Mouse (Mus musculus) stomach, embryonic 14.5 days (tissue): Measurements from ENCODE around the gene Ppp1r15b. TPM values are rescaled to one million over a fixed set of nuclear protein-coding genes. Genes with fewer than 3 reads are reported as not detected.

Source experiments
- ATAC-seq: fragments of 200-750 bp; cut with Nextera tagmentation; 2 replicates; pipeline ENCODE4 v1.8.0; 2017; ENCODE audit warnings: low read depth, moderate TSS enrichment; ENCODE audit not compliant: insufficient number of reproducible peaks, insufficient read depth, low FRiP score
- H3K27ac ChIP-seq: fragments of 300-500 bp; sonication (generic); 2 replicates; pipeline ENCODE4 v1.5.1; 2014; ENCODE audit warnings: mild to moderate bottlenecking, low read length, moderate library complexity, mixed read lengths
- H3K27me3 ChIP-seq: fragments of 300-500 bp; sonication (generic); 2 replicates; pipeline ENCODE4 v1.6.1; 2014; ENCODE audit warnings: low read length, control low read depth, mixed read lengths; ENCODE audit not compliant: control insufficient read depth, insufficient read depth
- H3K36me3 ChIP-seq: fragments of 300-500 bp; sonication (generic); 2 replicates; pipeline ENCODE4 v1.6.1; 2014; ENCODE audit warnings: mild to moderate bottlenecking, control low read depth, low read length, moderate library complexity, mixed read lengths; ENCODE audit not compliant: control insufficient read depth, insufficient read depth
- H3K4me1 ChIP-seq: fragments of 300-500 bp; sonication (generic); 2 replicates; pipeline ENCODE4 v1.6.1; 2014; ENCODE audit warnings: low read length, control low read depth, mixed read lengths; ENCODE audit not compliant: control insufficient read depth, insufficient read depth
- H3K4me2 ChIP-seq: fragments of 300-500 bp; sonication (generic); replicated peaks from 2 replicates; pipeline ENCODE4 v1.6.1; 2014; ENCODE audit warnings: low read depth, low read length, control low read depth
- H3K4me3 ChIP-seq: fragments of 300-500 bp; sonication (generic); 2 replicates; pipeline ENCODE4 v1.5.1; 2014; ENCODE audit warnings: low read depth, low read length, control low read depth
- H3K9ac ChIP-seq: fragments of 300-500 bp; sonication (generic); replicated peaks from 2 replicates; pipeline ENCODE4 v1.6.1; 2014; ENCODE audit warnings: low read depth, mild to moderate bottlenecking, control low read depth, low read length, moderate library complexity, mixed read lengths
- H3K9me3 ChIP-seq: fragments of 300-500 bp; sonication (generic); 2 replicates; pipeline ENCODE4 v1.6.1; 2016; ENCODE audit warnings: low read depth, low read length, control low read depth; ENCODE audit not compliant: control insufficient read depth
- WGBS: fragments of 180-500 bp; shearing (Covaris S2); extraction: QIAGEN DNeasy Blood & Tissue Kit; methylation state at CpG from one replicate; pipeline ENCODE4 v1.1.7; 2014; 5-methylcytosine and 5-hydroxymethylcytosine counted together
- polyA plus RNA-seq: library from polyadenylated mRNA; unstranded; fragments of >200 nt; fragmentation: Nextera tagmentation; extraction: Ambion mirVana; gene quantifications from 2 replicates; pipeline ENCODE4 v1.2.1, GENCODE M21; 2014

Ppp1r15b gene
- polyA plus RNA-seq, 1 experiment from 2014 or later = 43.2 TPM

DNA sequence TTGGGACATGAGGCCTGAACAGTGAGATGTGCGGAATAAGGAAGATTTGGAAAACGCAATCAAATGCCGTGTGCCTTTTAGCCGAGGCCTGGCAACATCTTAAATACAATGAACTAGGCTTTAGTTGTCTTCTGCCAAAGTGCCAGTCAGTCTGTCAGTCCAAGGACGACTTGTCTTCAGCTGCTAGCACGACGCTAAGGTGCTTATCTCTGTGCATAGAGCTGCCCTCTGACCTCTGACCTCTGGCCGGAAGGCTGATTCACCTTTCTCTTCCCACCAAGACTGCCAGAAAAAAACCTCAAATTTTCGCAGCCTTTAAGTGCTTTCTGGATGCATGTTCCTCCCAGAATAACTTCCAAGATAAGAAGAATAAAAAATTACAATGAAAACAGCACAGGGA is 3.6 kb upstream of the Ppp1r15b start:
- no peak for ATAC-seq
- WGBS = 53% methylated on average over 9 of the region's 9 CpGs
- Histone ChIP-seq H3K36me3 (no peaks in the 10 kb centered on the region), H3K4me2 (no peak overlapping the region), H3K4me1 (no peaks in the 10 kb centered on the region), H3K4me3 (no peak overlapping the region), H3K27ac (no peak overlapping the region), H3K9ac (no peak overlapping the region), H3K9me3 (no peaks in the 10 kb centered on the region), H3K27me3 (no peaks in the 10 kb centered on the region)

DNA sequence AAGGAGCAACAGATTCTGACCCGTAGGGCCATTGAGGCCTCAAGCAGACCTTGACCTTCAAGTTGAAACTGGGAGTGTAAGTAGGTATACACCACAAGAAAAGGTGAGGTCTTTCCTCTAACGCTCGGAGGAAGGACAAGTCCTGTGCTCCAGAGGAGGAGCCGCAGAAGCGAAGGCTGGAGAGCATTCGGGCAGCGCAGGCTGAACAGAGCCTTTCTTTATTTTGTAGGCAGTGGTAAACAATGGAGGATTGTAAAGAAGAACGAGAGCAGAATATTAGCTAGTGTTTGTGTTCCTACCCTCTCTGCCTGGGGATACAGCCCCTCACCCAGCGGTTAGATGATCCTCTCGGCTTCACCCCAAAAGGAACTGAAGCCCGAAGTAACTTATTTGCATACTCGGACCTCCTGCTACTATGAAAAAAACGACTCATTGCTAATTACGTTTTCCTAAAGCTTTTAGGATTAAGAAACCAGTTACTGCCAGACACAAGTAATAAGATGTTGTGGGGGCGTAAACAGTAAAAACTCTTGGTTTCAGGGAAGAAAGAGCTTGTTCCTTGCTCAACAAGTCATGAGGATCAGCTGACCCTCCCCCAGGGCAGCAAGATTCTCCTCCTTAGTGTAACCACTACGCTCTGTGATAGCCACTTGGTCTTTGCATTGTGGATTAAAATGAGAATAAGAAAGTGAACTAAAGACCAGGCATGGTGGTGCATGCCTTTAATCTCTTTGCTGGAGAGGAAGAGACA is 1.3 kb upstream of the Ppp1r15b start:
- WGBS = 41% methylated on average over 16 of the region's 16 CpGs
- ATAC-seq = no peak

DNA sequence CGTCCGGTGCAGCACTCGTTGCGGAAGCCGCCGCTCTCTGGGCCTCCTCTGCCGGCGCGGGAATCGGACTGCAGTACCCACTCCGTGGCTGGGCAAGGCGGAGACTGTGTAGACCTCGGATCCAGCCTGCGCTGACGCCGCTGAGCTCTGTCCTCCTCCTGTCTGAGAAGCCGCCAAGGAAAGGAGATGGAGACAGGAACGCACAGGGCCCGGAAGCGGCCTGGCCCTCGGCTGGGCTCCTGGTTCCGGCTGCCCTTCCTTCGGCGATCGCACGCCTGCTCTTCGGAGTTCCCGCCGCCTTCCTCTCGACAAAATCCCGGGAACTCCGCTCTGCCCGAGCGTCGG is 590 bp downstream of the Ppp1r15b start:
- Histone ChIP-seq H3K9me3 (no peaks in the 10 kb centered on the region), H3K27me3 (no peaks in the 10 kb centered on the region), H3K4me3 (peak overlapping the region; percentile 94), H3K9ac (peak overlapping the region; percentile 98), H3K27ac (peak overlapping the region; percentile 96), H3K4me2 (peak overlapping the region; percentile 83), H3K4me1 (peaks cover 6% of the 10 kb centered on the region; the same call in 1 of the 2 replicates), H3K36me3 (peaks cover 3% of the 10 kb centered on the region; the same call in 1 of the 2 replicates)
- WGBS = under 1% methylated on average over 35 of the region's 35 CpGs
- no peak; the same call in 1 of the 2 replicates for ATAC-seq

More for the DNA sequence above, 1.3 kb upstream of the Ppp1r15b start:
- no peaks in the 10 kb centered on the region; the same call in 1 of the 2 replicates for H3K36me3 ChIP-seq
- no peak overlapping the region for H3K4me2 ChIP-seq
- H3K27me3 ChIP-seq = no peaks in the 10 kb centered on the region
- no peaks in the 10 kb centered on the region for H3K9me3 ChIP-seq
- no peak overlapping the region for H3K9ac ChIP-seq
- H3K27ac ChIP-seq = peak overlapping the region; percentile 10; the same call in 1 of the 2 replicates
- no peak overlapping the region for H3K4me3 ChIP-seq
- no peaks in the 10 kb centered on the region for H3K4me1 ChIP-seq

DNA sequence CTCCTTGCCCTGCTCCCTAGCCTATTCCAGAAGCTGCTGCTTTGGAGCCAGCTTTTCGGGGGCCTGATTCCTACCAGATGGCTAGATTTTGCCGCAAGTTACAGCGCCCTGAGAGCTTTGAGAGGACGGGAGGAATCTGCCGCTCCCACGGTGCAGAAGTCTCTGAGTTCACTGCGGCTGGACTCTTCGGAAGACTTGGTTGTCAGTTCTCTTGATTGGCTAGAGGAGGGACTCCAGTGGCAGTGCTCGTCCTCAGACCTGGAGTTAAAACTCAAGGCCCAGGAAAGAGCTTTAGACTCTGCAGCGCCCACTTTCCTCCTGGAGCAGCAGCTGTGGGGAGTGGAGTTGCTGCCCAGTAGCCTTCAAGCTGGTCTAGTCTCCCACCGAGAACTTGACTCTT is 993 bp downstream of the Ppp1r15b start:
- 1% methylated on average over 11 of the region's 11 CpGs for WGBS

DNA sequence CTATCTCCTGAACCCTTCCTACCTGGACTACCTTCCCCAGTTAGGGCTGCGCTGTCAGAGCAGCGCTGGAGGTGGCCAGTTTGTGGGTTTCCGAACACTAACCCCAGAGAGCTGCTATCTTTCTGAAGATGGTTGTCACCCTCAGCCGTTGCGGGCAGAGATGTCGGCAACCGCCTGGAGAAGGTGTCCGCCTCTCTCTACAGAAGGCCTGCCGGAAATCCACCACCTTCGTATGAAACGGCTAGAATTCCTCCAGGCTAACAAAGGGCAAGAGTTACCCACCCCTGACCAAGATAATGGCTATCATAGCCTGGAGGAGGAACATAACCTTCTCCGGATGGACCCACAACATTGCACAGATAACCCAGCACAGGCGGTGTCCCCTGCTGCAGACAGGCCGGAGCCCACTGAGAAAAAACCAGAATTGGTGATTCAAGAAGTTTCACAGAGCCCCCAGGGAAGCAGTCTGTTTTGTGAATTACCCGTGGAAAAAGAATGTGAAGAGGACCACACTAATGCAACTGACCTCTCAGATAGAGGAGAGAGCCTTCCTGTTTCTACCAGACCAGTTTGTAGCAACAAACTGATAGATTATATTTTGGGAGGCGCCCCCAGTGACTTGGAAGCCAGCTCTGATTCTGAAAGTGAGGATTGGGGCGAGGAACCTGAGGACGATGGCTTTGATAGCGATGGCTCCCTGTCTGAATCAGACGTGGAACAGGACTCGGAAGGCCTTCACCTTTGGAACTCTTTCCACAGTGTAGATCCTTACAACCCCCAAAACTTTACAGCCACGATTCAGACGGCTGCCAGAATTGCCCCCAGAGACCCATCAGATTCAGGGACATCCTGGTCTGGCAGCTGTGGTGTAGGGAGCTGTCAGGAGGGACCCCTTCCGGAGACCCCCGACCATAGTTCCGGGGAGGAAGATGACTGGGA is 1.7 kb downstream of the Ppp1r15b start:
- Histone ChIP-seq H3K9ac (peak overlapping the region; percentile 98), H3K9me3 (no peaks in the 10 kb centered on the region), H3K27me3 (no peaks in the 10 kb centered on the region), H3K27ac (peak overlapping the region; percentile 96), H3K36me3 (peaks cover 14% of the 10 kb centered on the region), H3K4me2 (peak overlapping the region; percentile 83), H3K4me3 (peak overlapping the region; percentile 94), H3K4me1 (peaks cover 6% of the 10 kb centered on the region; the same call in 1 of the 2 replicates)
- WGBS = 7% methylated on average over 26 of the region's 26 CpGs
- ATAC-seq = no peak

More for the DNA sequence above, 993 bp downstream of the Ppp1r15b start:
- Histone ChIP-seq H3K9me3 (no peaks in the 10 kb centered on the region), H3K4me1 (peaks cover 6% of the 10 kb centered on the region; the same call in 1 of the 2 replicates), H3K4me3 (peak overlapping the region; percentile 94), H3K4me2 (peak overlapping the region; percentile 83), H3K9ac (peak overlapping the region; percentile 98), H3K36me3 (peaks cover 7% of the 10 kb centered on the region), H3K27me3 (no peaks in the 10 kb centered on the region), H3K27ac (peak overlapping the region; percentile 96)
- no peak for ATAC-seq

DNA sequence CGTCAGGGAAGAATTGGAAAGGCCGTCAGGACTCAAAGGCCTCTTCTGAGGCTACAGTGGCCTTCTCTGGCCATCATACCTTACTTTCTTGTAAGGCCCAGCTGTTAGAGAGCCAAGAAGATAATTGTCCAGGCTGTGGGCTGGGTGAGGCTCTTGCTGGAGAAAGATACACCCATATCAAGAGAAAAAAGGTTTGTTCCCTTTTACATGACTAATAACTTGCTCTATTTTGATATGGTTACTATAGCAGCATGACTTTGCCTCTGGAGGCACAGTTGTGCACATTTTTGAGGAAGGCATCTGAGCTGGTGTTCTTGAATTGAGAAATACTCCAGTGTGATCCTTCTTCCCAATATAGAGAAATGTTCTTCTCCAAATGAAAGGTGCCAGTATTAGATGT is 2.5 kb downstream of the Ppp1r15b start:
- Histone ChIP-seq H3K4me2 (peak overlapping the region; percentile 83), H3K27ac (no peak overlapping the region), H3K9me3 (no peaks in the 10 kb centered on the region), H3K9ac (peak overlapping the region; percentile 98), H3K4me3 (peak overlapping the region; percentile 94), H3K27me3 (no peaks in the 10 kb centered on the region), H3K36me3 (peaks cover 21% of the 10 kb centered on the region), H3K4me1 (peaks cover 6% of the 10 kb centered on the region; the same call in 1 of the 2 replicates)
- no peak for ATAC-seq
- 18% methylated on average over 2 of the region's 2 CpGs for WGBS

DNA sequence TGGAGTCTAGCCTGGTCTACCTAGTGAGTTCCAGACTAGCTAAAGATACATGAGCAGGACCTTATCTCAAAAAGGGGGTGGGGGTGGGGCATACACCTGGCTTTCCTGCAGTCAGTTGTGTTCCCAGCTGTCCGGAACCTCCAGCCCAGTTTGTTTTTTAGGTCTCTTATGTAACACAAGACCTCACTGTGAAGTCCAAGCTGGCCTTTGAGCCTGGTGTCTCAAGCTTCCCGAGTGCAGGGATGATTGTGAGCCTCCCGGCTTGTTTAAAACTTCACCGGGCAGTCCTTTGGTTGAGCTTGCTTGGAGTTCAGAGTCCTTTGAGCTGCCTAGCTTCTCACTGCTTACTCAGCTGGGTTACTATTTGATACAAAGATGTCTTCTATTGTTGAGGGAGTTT is 3.1 kb downstream of the Ppp1r15b start:
- no peaks in the 10 kb centered on the region for H3K9me3 ChIP-seq
- peaks cover 27% of the 10 kb centered on the region for H3K36me3 ChIP-seq
- peaks cover 6% of the 10 kb centered on the region; the same call in 1 of the 2 replicates for H3K4me1 ChIP-seq
- H3K4me2 ChIP-seq = peak overlapping the region; percentile 83
- no peak for ATAC-seq
- peak overlapping the region; percentile 94 for H3K4me3 ChIP-seq
- H3K27ac ChIP-seq = no peak overlapping the region
- H3K27me3 ChIP-seq = no peaks in the 10 kb centered on the region
- H3K9ac ChIP-seq = peak overlapping the region; percentile 98
- WGBS = 5% methylated on average over 4 of the region's 4 CpGs

DNA sequence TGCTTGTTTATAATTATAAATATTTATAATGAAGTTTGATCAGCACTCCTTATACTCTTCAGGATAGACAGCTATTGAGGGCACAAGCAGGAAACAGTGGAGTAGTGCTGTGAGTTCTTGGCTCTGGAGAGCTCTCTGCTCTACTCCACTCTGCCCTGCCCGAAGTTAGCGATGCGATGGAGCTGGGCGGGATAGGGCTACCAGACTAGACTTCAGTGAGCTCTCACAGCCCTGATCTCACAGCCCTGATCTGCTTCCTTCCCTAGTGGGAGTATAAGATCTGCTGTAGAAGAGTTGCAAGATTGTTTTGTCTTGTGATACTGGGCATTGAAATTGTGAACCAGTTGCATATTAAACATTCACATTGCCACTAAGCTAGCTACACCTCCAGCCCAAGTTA is 3.9 kb downstream of the Ppp1r15b start:
- no peak overlapping the region for H3K27ac ChIP-seq
- ATAC-seq = no peak
- H3K4me3 ChIP-seq = peak overlapping the region; percentile 94
- peaks cover 6% of the 10 kb centered on the region; the same call in 1 of the 2 replicates for H3K4me1 ChIP-seq
- no peak overlapping the region for H3K9ac ChIP-seq
- H3K9me3 ChIP-seq = no peaks in the 10 kb centered on the region
- peaks cover 32% of the 10 kb centered on the region for H3K36me3 ChIP-seq
- WGBS = 35% methylated on average over 4 of the region's 4 CpGs
- no peaks in the 10 kb centered on the region for H3K27me3 ChIP-seq
- H3K4me2 ChIP-seq = peak overlapping the region; percentile 83
